Comparison of ENCODE assay signal across 21 mouse cellular contexts in genomic region chr3:136805897-136806296, GRCm38 (mm10).
"Had no signal": no experiment of that assay in that cellular context is flagged by ENCODE, and none has a peak within 500 bp of the region (broad histone marks: within the 10 kb centered on the region; RNA-seq: fewer than 3 reads in every experiment).

No protein-coding gene starts in this region.

- H3K9me3 ChIP-seq: kidney, embryonic 15.5 days; liver, embryonic 13.5 days; midbrain, embryonic 10.5 days; midbrain, embryonic 13.5 days; neural tube, embryonic 13.5 days had no signal

- ATAC-seq: hindbrain, embryonic 16.5 days; midbrain, embryonic 13.5 days; midbrain, embryonic 16.5 days had no signal

- H3K36me3 ChIP-seq: kidney, embryonic 15.5 days; liver, embryonic 13.5 days; midbrain, embryonic 13.5 days; neural tube, embryonic 13.5 days had no signal

- H3K4me1 ChIP-seq: kidney, embryonic 15.5 days; midbrain, embryonic 10.5 days; midbrain, embryonic 13.5 days had no signal

- H3K9ac ChIP-seq: kidney, embryonic 15.5 days; liver, embryonic 13.5 days; midbrain, embryonic 13.5 days; neural tube, embryonic 13.5 days had no signal

- DNase-seq: kidney, adult 11 months; kidney, adult 8-10 months; kidney, postnatal 10 days; kidney, postnatal 36 days; layer of hippocampus, postnatal 36 days; liver, embryonic 13.5 days; lung, postnatal 36 days; retina, postnatal 1 day; right cerebral cortex, postnatal 25 days; spleen, adult 18-20 months; thymus, adult 18-20 months; thymus, postnatal 36 days had no signal

- H3K4me2 ChIP-seq: kidney, embryonic 15.5 days; liver, embryonic 13.5 days; midbrain, embryonic 13.5 days; neural tube, embryonic 13.5 days had no signal

- H3K27me3 ChIP-seq: kidney, embryonic 15.5 days; liver, embryonic 13.5 days; megakaryocyte, embryonic 14.5 days; midbrain, embryonic 13.5 days; neural tube, embryonic 13.5 days had no signal

- H3K27ac ChIP-seq: kidney, embryonic 15.5 days; left cerebral cortex, adult 2 months; liver, embryonic 13.5 days; midbrain, embryonic 10.5 days; midbrain, embryonic 13.5 days; neural tube, embryonic 13.5 days had no signal

- H3K4me3 ChIP-seq: kidney, embryonic 15.5 days; left cerebral cortex, adult 2 months; liver, embryonic 13.5 days; megakaryocyte, embryonic 14.5 days; midbrain, embryonic 10.5 days; midbrain, embryonic 13.5 days; myocyte; neural tube, embryonic 13.5 days had no signal
